Mouse (Mus musculus): ENCODE measurements around the gene Mab21l1. TPM values are rescaled to one million over a fixed set of nuclear protein-coding genes. Genes with fewer than 3 reads are reported as not detected.

Gene Mab21l1
- polyA plus RNA-seq, 1 experiment: 0.02 TPM

GRCm38 (mm10) chr3:55775245-55775644, 7.1 kb upstream of the Mab21l1 start:
- Histone ChIP-seq H3K79me2 (ENCODE audit: control insufficient read depth, insufficient read depth) (no peaks in the 10 kb centered on the region), H3ac (ENCODE audit: control insufficient read depth, insufficient read length, low read depth) (no peak overlapping the region), H3K27me3 (ENCODE audit: control insufficient read depth, insufficient read depth, insufficient read length) (no peaks in the 10 kb centered on the region), H3K4me3 (ENCODE audit: insufficient read depth, poor library complexity, severe bottlenecking) (no peak overlapping the region), H3K79me3 (ENCODE audit: low read depth) (no peaks in the 10 kb centered on the region), H3K36me3 (ENCODE audit: control insufficient read depth, insufficient read depth) (no peaks in the 10 kb centered on the region)
- TF ChIP-seq USF1 (IDR thresholded peaks at IDR 0.05; ENCODE audit: low read depth) (no peak), MAX (IDR thresholded peaks at IDR 0.05) (no peak)

GRCm38 (mm10) chr3:55775753-55776152, 6.6 kb upstream of the Mab21l1 start:
- no peaks in the 10 kb centered on the region for H3K36me3 ChIP-seq (ENCODE audit: control insufficient read depth, insufficient read depth)
- H3ac ChIP-seq (ENCODE audit: control insufficient read depth, insufficient read length, low read depth): no peak overlapping the region
- no peak for TF ChIP-seq CEBPB (IDR thresholded peaks at IDR 0.05; ENCODE audit: low read depth)
- TF ChIP-seq CTCF (IDR thresholded peaks at IDR 0.05; ENCODE audit: control insufficient read depth, insufficient read depth, insufficient read length): no peak
- no peaks in the 10 kb centered on the region for H3K27me3 ChIP-seq (ENCODE audit: control insufficient read depth, insufficient read depth, insufficient read length)
- no peaks in the 10 kb centered on the region for H3K79me2 ChIP-seq (ENCODE audit: control insufficient read depth, insufficient read depth)
- H3K4me3 ChIP-seq (ENCODE audit: insufficient read depth, poor library complexity, severe bottlenecking): no peak overlapping the region
- H3K79me3 ChIP-seq (ENCODE audit: low read depth): no peaks in the 10 kb centered on the region

- Histone ChIP-seq H3ac (ENCODE audit: control insufficient read depth, insufficient read length, low read depth) (no peak overlapping the region), H3K79me2 (ENCODE audit: control insufficient read depth, insufficient read depth) (no peaks in the 10 kb centered on the region), H3K36me3 (ENCODE audit: control insufficient read depth, insufficient read depth) (no peaks in the 10 kb centered on the region), H3K79me3 (ENCODE audit: low read depth) (no peaks in the 10 kb centered on the region), H3K27me3 (ENCODE audit: control insufficient read depth, insufficient read depth, insufficient read length) (no peaks in the 10 kb centered on the region), H3K4me3 (ENCODE audit: insufficient read depth, poor library complexity, severe bottlenecking) (no peak overlapping the region)
- TF ChIP-seq FOSL1 (IDR thresholded peaks at IDR 0.05; ENCODE audit: insufficient read depth, low read length, poor library complexity, severe bottlenecking): no peak
Observed at GRCm38 (mm10) chr3:55777501-55777900, 4.8 kb upstream of the Mab21l1 start.

GRCm38 (mm10) chr3:55778764-55779730, 3.3 kb upstream of the Mab21l1 start:
- no peak for TF ChIP-seq MYOG (IDR thresholded peaks at IDR 0.05; ENCODE audit: control insufficient read depth, extremely low read depth, insufficient read length)
- no peak for TF ChIP-seq MAX (IDR thresholded peaks at IDR 0.05)
- TF ChIP-seq MYOD1 (IDR thresholded peaks at IDR 0.05; ENCODE audit: control insufficient read depth, insufficient read length, low read depth): no peak
- no peak for TF ChIP-seq FOSL1 (IDR thresholded peaks at IDR 0.05; ENCODE audit: insufficient read depth, low read length, poor library complexity, severe bottlenecking)
- TF ChIP-seq CTCF (IDR thresholded peaks at IDR 0.05; ENCODE audit: control insufficient read depth, insufficient read depth, insufficient read length): no peak
- TF ChIP-seq CEBPB (IDR thresholded peaks at IDR 0.05; ENCODE audit: low read depth): no peak
- TF ChIP-seq USF1 (IDR thresholded peaks at IDR 0.05; ENCODE audit: low read depth): no peak
- H3K79me2 ChIP-seq (ENCODE audit: control insufficient read depth, insufficient read depth): no peaks in the 10 kb centered on the region
- H3K36me3 ChIP-seq (ENCODE audit: control insufficient read depth, insufficient read depth): no peaks in the 10 kb centered on the region
- no peaks in the 10 kb centered on the region for H3K79me3 ChIP-seq (ENCODE audit: low read depth)
- H3K4me3 ChIP-seq (ENCODE audit: insufficient read depth, poor library complexity, severe bottlenecking): no peak overlapping the region
- no peaks in the 10 kb centered on the region for H3K27me3 ChIP-seq (ENCODE audit: control insufficient read depth, insufficient read depth, insufficient read length)
- no peak overlapping the region for H3ac ChIP-seq (ENCODE audit: control insufficient read depth, insufficient read length, low read depth)

- no peaks in the 10 kb centered on the region for H3K27me3 ChIP-seq (ENCODE audit: control insufficient read depth, insufficient read depth, insufficient read length)
- H3K79me2 ChIP-seq (ENCODE audit: control insufficient read depth, insufficient read depth): no peaks in the 10 kb centered on the region
- no peaks in the 10 kb centered on the region for H3K36me3 ChIP-seq (ENCODE audit: control insufficient read depth, insufficient read depth)
- TF ChIP-seq MYOG (IDR thresholded peaks at IDR 0.05; ENCODE audit: control insufficient read depth, extremely low read depth, insufficient read length) (no peak), FOSL1 (IDR thresholded peaks at IDR 0.05; ENCODE audit: insufficient read depth, low read length, poor library complexity, severe bottlenecking) (no peak), CTCF (IDR thresholded peaks at IDR 0.05; ENCODE audit: control insufficient read depth, insufficient read depth, insufficient read length) (no peak), USF1 (IDR thresholded peaks at IDR 0.05; ENCODE audit: low read depth) (no peak), MAX (IDR thresholded peaks at IDR 0.05) (no peak), CEBPB (IDR thresholded peaks at IDR 0.05; ENCODE audit: low read depth) (no peak), MYOD1 (IDR thresholded peaks at IDR 0.05; ENCODE audit: control insufficient read depth, insufficient read length, low read depth) (no peak)
- H3K4me3 ChIP-seq (ENCODE audit: insufficient read depth, poor library complexity, severe bottlenecking): no peak overlapping the region
- no peak overlapping the region for H3ac ChIP-seq (ENCODE audit: control insufficient read depth, insufficient read length, low read depth)
- no peaks in the 10 kb centered on the region for H3K79me3 ChIP-seq (ENCODE audit: low read depth)
Observed at GRCm38 (mm10) chr3:55780120-55781070, 1.9 kb upstream of the Mab21l1 start.

Measured in C2C12 (cell line).